Mouse (Mus musculus): ENCODE results near the gene Robo2.

The Robo2 gene

DNA sequence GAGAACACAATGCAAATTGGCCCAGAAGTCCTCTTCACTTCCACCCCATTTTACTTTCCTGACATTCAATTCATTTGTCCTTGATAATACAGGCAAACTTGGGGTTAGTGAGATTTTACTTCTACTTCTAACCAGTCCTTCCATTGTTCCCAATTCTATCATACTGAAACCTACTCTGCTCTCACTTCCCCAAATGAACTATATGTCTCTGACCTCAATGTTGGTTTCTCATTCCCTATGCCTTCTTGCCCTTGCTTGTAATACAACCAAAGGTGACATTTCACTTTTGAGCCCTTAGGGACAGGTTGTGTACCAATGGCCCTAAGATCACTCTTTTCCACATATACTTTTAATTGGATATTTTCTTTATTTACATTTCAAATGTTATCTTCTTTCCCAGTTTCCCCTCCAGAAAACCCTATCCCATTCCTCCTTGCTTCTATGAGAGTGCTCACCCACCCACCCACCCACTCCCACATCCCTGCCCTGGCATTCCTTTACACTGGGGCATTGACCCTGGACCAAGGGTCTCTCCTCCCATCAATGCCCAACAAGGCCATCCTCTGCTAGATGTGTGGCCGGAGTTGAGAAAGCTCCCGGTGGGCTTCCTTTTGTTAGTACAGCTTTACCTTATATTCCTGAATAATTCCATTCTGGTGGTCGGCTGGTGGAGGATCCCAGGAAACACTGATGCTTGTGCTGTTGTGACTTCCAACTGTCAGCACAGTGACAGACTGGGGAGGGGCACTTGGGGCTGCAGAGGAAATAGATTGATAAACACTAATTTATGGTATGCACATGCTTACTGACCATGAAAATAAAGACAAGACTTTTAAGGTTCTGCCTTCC is 453.7 kb downstream of the Robo2 start:
- no peak for DNase-seq (ENCODE audit: low read depth, low spot score)

DNA sequence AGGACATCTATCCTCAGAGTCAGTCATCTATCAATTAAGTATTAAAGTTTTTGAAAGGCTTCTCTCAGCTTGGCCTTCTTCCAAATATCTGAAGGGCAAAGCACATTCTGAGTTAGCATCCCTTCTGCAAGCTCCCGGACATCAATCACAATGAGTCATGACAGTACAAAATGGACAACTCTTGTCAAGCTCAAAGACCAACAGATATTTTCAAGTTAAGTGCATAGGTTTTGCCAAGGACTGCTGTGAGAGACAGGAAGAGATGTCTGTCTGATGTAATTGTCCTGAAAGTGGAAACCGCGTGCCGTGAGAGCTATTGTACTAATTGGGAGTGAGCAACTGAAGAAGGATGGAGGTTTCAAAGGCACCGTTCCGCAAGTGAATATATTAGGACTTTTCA is 465.5 kb downstream of the Robo2 start:
- no peak for DNase-seq (ENCODE audit: low read depth, low spot score)

DNA sequence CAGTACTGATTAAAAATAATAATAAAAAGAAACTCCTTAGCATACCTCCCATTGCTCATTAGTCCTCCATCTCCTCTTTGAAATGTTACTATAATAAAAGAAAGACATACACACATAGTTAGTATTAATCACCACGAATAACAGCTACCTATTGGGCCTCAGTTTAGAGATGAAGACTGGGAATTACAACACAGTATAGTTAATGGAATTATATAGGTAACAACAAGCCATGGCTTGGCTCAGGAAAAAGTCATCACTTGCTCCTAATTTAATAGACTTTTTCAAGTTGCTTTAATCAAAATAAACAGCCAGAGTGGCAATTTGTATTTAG is 471.4 kb downstream of the Robo2 start:
- DNase-seq (ENCODE audit: low read depth, low spot score) = no peak

DNA sequence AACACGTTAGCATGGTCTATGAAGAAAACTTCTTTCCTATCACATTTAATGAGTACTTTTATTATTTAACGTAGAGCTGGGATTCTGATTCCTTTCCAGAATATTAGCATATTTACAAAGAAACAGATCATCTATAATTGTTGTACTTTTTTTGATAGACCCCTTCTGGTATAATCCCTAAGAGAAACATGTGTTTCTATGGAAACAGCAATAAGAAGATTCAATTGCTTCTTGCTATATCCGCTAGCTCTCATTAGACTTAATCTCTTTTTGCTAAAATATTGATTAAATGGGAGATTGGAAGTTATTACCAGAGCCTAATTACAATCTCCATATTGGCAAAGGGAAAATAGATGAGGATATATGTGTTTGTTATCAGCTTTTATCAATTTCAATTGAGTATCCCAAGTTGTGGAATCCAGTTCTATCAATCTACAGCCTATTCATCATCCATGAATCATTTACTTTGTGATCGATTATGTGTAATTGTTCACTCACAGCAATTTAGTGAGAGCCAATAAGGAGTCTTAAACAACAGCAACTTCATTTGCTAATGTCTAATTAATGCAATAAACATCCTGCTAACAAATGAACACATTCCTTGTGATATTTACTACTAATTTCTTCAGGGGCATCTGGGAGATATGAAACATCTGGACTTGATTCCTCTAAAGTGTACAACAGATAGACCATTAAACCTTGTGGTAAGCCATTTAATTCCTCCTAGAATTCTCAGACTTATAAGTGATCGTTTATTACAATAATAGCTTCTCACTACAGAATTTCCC is 472.0 kb downstream of the Robo2 start:
- no peak for DNase-seq (ENCODE audit: low read depth, low spot score)

DNA sequence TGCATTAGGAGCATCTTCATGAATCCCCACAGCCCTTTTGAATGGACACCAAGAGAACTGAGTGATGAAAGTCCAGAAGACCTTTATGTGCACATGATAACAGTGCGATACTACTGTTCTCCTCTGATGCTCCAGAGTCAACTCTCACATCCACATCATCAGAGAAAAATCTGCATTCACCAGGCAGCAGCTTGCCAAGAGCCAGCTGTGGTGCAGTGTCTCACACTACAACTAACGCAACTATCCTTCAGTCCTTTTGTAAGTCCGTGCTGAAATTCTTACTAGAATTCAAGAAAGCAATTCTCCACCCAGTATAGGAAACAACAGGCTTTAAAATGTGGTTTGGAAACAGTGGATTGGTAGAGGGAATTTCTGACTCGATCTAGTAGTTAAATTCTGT is 481.3 kb downstream of the Robo2 start:
- no peak for DNase-seq (ENCODE audit: low read depth, low spot score)

DNA sequence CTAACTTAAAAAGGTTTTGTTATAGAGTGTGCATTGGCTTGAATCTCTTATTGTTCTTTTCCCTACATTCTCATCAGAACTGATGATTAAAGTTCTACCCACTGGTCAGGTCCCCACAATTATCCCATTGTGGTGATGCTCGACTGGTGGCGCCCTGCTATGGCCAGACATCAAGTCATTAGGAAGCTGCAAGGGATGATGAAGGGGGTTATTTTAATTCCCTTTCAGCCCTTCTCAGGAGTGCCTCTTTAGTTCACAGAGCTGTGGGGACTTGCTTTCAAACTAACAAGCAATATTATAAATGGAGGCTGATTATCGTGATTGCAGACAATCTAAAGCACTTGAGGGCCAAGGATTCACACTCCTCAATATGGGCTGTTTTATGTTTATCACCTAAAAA is 484.1 kb downstream of the Robo2 start:
- no peak for DNase-seq (ENCODE audit: low read depth, low spot score)

GRCm38 (mm10) chr16:73915425-73915824 is 496.2 kb downstream of the Robo2 start:
- no peak for DNase-seq (ENCODE audit: low read depth, low spot score)

- no peak for DNase-seq (ENCODE audit: low read depth, low spot score)
Observed at GRCm38 (mm10) chr16:73914936-73915335, 496.7 kb downstream of the Robo2 start.

- no peak for DNase-seq (ENCODE audit: low read depth, low spot score)
Observed at GRCm38 (mm10) chr16:73908504-73908903, 503.1 kb downstream of the Robo2 start.

- peak; percentile 20 for DNase-seq (ENCODE audit: low read depth, low spot score)
Observed at GRCm38 (mm10) chr16:73896856-73897255, 514.8 kb downstream of the Robo2 start.

DNA sequence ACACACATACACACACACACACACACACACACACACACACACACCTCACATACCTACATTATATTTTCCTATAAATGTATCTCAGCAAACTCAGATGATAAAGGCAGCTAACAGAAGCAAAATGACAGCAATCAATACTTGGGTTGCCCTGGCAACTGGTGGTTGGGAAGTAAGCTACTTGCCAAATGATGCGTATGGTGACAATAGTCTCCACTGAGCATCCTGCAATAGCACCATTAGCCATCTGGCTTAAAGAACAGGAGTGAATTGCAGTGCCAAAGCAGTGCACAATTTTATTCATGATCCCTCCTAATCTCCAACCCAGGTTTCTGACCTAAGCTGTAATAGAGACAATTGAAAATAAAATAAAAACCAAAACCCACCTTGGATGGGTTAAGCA is 529.7 kb downstream of the Robo2 start:
- no peak for DNase-seq (ENCODE audit: low read depth, low spot score)

DNA sequence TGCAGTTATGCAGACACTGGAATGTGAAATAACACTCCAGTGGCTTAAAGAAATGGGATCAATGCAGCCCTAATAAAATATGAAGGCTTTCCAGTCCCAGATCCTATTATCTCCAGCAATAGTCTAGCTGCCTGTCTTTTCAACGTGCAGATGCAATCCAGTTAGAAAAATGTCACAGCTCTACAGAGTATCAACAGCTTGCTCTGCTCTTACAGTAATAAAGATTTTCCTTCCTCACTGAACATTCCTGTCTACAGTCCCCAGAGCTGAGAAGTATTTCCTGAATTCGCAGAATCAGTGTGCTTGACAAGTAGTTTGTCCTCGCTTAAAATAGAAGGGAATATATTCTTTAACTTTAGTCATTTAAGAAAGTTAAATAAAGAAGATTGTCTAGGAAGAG is 533.7 kb downstream of the Robo2 start:
- DNase-seq (ENCODE audit: low read depth, low spot score) = no peak

DNA sequence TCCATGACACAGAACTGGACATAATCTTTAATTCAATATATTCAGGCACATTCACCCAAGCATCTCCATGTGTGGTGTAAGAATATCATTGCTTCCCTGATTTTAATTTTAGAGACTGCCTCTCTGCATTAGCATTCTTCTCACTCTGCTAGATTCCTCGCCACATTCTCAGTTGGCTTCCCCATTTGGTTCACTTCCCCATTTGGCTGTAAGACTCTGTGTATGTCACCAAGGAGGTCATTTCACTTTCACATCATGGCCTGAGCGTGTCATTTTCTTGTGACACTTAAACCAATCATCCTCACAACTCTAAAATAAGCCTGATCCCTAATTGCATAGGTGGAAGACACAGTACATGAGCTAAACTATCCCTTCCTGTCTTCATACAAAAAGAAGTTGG is 536.6 kb downstream of the Robo2 start:
- DNase-seq (ENCODE audit: low read depth, low spot score) = no peak

DNA sequence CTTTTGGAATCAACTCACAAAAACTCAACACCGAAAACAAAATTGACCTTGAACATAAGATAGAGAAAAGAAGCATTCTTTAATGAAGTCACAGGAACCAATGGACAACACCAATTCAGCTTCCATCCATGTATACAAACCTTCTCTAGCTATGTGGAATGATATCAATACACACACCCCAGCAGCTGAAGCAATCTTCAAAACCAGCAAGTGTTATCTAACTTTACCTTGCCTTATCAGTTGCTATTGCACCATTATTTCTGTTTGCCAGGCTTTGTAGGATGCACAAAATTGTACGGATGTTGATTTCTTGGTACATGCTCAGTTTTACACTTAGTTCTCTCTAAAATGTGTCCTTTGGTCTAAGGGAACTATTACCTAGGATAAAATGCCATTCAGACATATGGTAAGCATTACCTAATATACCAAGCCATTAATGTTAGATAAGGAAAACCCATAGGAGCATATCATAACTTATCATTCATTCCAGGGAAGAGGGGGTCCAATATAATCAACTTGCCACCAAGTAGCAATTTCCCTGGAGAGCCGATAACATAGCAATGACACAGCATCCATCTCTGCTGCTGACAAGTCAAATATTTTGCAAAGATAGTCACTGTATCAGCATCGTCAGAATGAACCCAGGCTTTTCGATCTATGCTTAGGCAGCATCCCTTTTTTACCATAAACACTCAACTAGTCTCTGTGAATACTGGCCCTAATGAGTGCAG is 537.6 kb downstream of the Robo2 start:
- no peak for DNase-seq (ENCODE audit: low read depth, low spot score)

DNA sequence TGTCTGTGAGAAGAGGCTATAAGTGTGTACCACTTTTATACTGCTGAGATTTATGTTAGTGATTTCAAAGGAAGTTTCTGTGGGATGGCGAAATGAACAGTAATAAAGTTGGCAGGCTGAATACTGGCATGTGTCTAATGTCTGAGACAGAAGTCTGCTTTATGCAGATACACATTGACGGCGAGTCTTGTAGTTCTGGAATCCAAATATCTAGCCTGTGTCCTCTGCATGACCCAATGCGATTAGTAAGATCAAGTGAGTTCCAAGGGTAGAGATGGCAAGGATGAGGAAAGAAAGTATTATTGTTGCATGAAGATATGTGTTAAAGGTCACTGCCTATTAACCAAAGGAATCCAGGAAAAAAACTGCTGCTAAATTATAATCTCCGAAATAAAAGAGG is 541.3 kb downstream of the Robo2 start:
- DNase-seq (ENCODE audit: low read depth, low spot score) = no peak

DNA sequence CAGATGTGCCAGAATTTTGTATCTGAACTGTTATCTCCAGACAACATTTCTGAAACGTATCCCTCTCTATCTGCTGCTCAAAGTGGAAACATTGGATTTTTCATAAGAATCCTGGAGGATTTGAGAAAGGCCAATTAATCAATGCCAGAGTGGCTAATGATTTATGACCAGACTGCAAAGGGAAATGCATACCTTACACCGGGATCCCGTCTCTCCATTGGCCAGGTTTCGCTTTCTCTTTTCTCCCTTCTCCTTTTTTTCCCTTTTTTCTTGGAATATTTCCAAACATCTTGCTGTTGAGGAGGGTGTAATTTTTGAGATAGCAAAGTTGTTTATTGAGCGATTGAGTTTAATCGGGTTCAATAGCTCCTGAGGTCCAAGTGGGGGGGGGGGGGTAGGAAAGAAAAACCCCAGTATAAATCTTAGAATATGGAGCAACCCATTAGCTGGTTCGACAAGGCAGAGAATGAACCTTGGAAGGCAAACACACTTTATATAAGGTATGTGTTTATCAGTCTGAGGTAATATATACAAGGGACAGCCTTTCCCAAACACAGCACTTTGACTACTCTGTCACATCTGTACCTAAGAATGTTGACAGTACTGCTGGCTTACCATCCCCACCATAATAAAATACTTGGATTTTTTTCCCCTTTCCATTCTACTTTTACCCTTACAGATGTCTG is 542.0 kb downstream of the Robo2 start:
- DNase-seq (ENCODE audit: low read depth, low spot score) = no peak

GRCm38 (mm10) chr16:73864625-73865024 is 547.0 kb downstream of the Robo2 start:
- DNase-seq (ENCODE audit: low read depth, low spot score) = no peak

DNA sequence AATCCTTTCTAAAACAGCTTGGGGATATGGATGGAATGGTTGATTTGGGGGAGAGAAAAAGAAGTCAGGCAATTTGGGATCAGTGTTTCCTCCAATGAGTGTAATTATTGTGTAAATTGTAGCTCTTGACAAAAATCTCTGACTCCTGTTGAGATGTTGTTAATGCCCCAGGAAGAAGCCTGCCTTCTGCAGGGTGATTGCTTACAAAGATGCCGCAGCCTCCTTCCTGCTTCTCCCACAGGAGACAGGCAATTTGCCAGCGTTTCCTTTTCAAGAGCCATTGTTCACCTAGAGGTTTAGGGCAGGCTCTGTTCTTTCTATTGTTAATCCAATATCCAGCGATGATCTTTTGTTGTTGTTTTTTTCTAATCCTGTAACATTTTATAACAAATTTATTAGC is 547.9 kb downstream of the Robo2 start:
- DNase-seq (ENCODE audit: low read depth, low spot score) = no peak

GRCm38 (mm10) chr16:73858717-73859116 is 552.9 kb downstream of the Robo2 start:
- no peak for DNase-seq (ENCODE audit: low read depth, low spot score)

- DNase-seq (ENCODE audit: low read depth, low spot score) = no peak
Observed at GRCm38 (mm10) chr16:73855821-73856220, 555.8 kb downstream of the Robo2 start.
